Mouse (Mus musculus) testis, adult 2 months (tissue): Measurements from ENCODE around the gene Catsperz. TPM values are rescaled to one million over a fixed set of nuclear protein-coding genes. Genes with fewer than 3 reads are reported as not detected.
"Not testable (repeated sequence)": the region's sequence is repeated elsewhere in the genome, so short reads cannot be mapped to it uniquely, and the experiment has no call there.

Source experiments
- H3K27ac ChIP-seq: fragments of 200-500 bp; 2 replicates; pipeline ENCODE4 v1.5.1; 2012; ENCODE audit warnings: low read depth, low read length; ENCODE audit not compliant: control insufficient read depth, insufficient read depth
- H3K27me3 ChIP-seq: fragments of 200-500 bp; 2 replicates; pipeline ENCODE4 v1.6.1; 2012; ENCODE audit warnings: mild to moderate bottlenecking, low read length, moderate library complexity; ENCODE audit not compliant: control insufficient read depth, insufficient read depth
- H3K36me3 ChIP-seq: fragments of 200-500 bp; 2 replicates; pipeline ENCODE4 v1.6.1; 2012; ENCODE audit warnings: mild to moderate bottlenecking, low read length; ENCODE audit not compliant: control insufficient read depth, insufficient read depth
- H3K4me1 ChIP-seq: fragments of 200-500 bp; 2 replicates; pipeline ENCODE4 v1.6.1; 2012; ENCODE audit warnings: low read length; ENCODE audit not compliant: control insufficient read depth, insufficient read depth
- H3K4me3 ChIP-seq: fragments of 200-500 bp; 2 replicates; pipeline ENCODE4 v1.5.1; 2012; ENCODE audit warnings: low read depth, mild to moderate bottlenecking, low read length, moderate library complexity, mixed read lengths; ENCODE audit not compliant: control insufficient read depth
- CTCF ChIP-seq: fragments of 200-500 bp; IDR thresholded peaks from 2 replicates; pipeline ENCODE4 v1.5.1; 2012; ENCODE audit warnings: low read depth, mild to moderate bottlenecking, inconsistent platforms, low read length, moderate library complexity; ENCODE audit not compliant: control insufficient read depth, insufficient read depth, insufficient replicate concordance
- POLR2A ChIP-seq: fragments of 200-500 bp; IDR thresholded peaks from 2 replicates; pipeline ENCODE4 v1.6.1; 2012; ENCODE audit warnings: low read depth, mild to moderate bottlenecking, inconsistent platforms, low read length, moderate library complexity; ENCODE audit not compliant: control insufficient read depth
- polyA plus RNA-seq: library from polyadenylated mRNA; depleted of rRNA; stranded (reverse); fragments of >200 nt; gene quantifications from 2 replicates; pipeline ENCODE4 v1.2.3, GENCODE M21; 2012

The Catsperz gene
- polyA plus RNA-seq, 1 experiment: 1,294 TPM

DNA sequence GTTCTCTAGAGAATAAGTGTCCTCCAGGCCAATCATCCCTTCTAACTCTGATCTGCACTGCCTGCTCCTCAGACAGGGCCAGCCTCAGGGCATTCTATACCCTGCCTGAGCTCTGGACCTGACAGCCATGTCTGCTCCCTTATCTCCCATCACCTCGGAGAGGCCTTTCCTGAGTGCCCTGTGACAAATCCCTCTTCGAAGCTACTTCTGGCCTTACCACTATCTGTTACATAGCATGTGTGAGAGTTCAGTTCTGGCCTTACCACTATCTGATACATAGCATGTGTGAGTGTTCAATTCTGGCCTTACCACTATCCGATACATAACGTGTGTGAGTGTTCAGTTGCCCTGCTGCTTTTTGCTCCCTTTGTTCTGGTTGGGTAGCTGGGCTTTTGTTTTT is 9.9 kb downstream of the Catsperz start:
- no peak overlapping the region for H3K4me3 ChIP-seq
- H3K36me3 ChIP-seq: peaks cover 4% of the 10 kb centered on the region; the same call in 1 of the 2 replicates
- no peak for TF ChIP-seq CTCF
- no peaks in the 10 kb centered on the region for H3K27me3 ChIP-seq
- peaks cover 12% of the 10 kb centered on the region for H3K4me1 ChIP-seq
- H3K27ac ChIP-seq: no peak overlapping the region

DNA sequence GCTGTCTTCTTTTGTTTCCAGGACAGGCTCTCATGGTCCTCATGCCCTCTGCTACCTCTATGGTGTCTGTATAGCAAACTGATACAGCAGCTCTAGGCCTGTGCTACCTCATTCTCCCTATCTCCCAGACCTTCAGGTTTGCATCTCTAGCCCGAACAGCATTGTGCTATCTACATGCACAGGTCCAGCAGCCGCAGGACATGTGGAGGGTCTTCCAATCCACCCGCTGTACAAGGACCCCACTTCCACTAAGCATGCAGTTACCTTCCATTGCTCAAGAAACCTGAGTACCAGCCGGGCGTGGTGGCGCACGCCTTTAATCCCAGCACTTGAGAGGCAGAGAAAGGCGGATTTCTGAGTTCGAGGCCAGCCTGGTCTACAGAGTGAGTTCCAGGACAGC is 10.6 kb downstream of the Catsperz start:
- TF ChIP-seq CTCF: no peak
- TF ChIP-seq POLR2A: no peak
- Histone ChIP-seq H3K4me3 (no peak overlapping the region), H3K36me3 (peaks cover 4% of the 10 kb centered on the region; the same call in 1 of the 2 replicates), H3K27me3 (no peaks in the 10 kb centered on the region), H3K4me1 (peaks cover 7% of the 10 kb centered on the region), H3K27ac (no peak overlapping the region)

DNA sequence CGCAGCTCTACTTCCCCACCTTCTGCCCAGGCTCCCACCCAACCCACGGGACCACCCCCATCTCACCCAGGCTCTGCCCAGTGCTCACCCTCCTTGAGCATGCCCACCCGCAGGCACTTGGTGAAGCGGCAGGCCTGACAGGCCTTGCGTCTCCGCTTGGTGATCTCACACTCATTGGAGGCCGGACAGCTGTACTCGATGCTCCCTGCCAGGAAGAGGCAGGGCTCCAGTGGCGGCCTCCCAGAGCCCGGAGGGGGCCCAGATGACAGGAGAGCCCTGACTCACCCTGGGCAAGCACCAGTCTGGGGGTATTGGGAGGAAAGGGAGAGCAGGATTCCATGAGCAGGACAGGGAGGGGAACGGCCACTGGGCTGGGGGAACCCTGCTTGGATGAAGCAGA is 11.2 kb downstream of the Catsperz start:
- TF ChIP-seq CTCF (no peak), POLR2A (no peak)
- Histone ChIP-seq H3K27me3 (no peaks in the 10 kb centered on the region), H3K36me3 (peaks cover 4% of the 10 kb centered on the region; the same call in 1 of the 2 replicates), H3K4me1 (peaks cover 10% of the 10 kb centered on the region), H3K4me3 (no peak overlapping the region), H3K27ac (no peak overlapping the region)

DNA sequence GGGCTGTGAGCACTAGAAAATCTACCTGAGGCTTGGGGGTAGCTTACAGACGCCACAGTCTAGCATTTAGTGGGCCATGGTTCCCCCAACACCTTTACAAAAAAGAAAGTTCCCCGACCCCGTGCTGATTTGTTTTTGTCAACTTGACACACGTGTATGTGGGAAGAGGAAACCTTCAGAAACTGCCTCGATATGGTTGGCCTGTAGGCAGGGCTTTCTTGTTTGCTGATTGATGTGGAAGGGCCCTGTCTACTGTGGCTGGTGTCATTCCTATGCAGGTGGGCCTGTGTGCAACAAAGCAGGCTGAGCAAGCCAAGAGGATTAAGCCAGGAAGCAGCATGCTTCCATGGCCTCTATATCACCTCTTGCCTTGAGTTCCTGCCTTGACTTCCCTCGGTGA is 12.1 kb downstream of the Catsperz start:
- Histone ChIP-seq H3K27ac (no peak overlapping the region), H3K27me3 (no peaks in the 10 kb centered on the region), H3K4me3 (no peak overlapping the region), H3K36me3 (peaks cover 4% of the 10 kb centered on the region; the same call in 1 of the 2 replicates), H3K4me1 (peaks cover 16% of the 10 kb centered on the region)
- TF ChIP-seq POLR2A (no peak), CTCF (no peak)

DNA sequence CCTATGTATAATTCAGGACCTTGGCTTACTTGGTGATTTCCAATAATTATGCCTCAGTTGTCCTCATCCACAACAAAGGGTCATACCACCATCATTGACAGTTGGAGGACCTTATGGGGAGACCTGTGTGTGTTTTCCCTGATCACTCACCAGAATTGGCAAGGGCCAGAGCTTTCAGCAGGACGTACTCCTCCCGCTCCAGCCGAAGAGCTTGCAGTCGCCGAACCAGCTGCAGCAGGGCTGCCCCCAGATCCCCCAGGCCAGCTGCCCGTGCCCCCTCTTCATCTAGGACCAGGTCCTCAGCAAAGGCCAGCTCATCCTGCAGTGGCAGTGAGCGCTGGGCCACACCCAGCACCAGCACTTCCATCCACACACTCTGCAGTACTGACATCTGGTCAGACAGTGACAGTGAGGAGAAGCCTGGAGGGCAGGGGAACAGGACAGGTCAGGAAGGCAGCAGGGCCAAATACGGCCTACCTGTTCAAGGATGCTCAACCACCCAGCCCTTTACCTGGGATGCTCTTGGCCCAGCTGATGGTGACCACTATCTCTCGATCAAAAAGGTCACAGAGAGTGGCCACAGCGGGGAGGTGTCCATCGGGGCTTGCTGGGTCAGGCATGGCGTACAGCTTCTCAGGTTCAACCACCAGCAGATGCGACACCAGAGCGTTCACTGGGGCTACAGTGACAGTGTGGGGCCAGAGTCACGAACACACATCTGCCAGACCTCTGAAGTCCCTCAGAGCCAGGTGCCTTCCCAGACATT is 12.8 kb downstream of the Catsperz start:
- no peak overlapping the region for H3K4me3 ChIP-seq
- H3K27me3 ChIP-seq: no peaks in the 10 kb centered on the region
- H3K27ac ChIP-seq: no peak overlapping the region
- no peak for TF ChIP-seq CTCF
- TF ChIP-seq POLR2A: no peak
- peaks cover 18% of the 10 kb centered on the region for H3K4me1 ChIP-seq
- H3K36me3 ChIP-seq: peaks cover 4% of the 10 kb centered on the region; the same call in 1 of the 2 replicates

DNA sequence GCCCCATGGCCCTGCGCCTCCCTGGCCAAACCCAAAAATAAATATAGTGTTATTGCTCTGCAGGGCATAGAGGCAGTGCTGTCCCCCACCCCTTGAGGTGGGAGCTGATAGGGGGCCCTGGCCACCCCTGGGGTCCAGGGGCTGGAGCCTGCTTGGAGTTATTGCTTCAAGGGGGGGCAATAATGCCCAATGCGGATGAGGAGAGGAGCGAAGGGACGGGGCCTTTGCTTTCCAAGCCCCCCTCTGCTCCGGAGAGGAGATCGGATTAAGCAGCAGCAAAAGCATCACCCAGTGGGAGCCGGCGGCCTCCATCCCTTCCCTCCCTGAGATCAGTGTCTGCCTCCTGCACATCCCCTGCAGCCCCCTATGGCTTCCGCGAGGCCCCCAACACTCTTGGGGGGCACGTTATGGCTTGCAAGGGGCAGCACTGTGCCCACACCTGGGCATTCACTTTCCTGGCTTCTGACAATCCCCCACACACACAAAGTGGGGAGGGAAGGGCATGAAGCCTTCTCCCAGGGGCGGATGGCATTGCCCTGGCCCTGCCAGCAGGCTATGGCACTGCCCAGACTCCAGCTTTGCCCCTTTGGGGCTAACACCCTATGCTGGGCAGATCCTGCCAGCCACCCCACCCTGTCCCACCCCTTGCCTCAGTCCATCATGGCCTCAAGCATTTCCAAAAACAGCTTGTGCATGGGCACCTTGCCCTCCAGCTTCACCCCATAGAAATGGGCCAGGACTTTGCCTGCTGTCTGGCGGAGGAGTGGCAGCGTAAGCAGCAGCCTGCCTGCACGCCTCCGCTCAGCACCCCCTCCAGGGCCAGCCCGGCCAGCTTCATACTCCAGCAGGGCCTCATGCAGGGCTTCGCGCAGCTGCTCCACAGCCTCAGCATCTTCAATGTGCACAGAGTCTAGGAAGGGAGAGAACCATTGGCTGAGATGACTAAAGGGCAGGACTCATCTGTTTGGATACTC is 13.8 kb downstream of the Catsperz start:
- Histone ChIP-seq H3K4me1 (peaks cover 23% of the 10 kb centered on the region), H3K4me3 (no peak overlapping the region; the same call in 1 of the 2 replicates), H3K27ac (no peak overlapping the region), H3K27me3 (no peaks in the 10 kb centered on the region), H3K36me3 (peaks cover 2% of the 10 kb centered on the region; the same call in 1 of the 2 replicates)
- TF ChIP-seq POLR2A (no peak), CTCF (no peak)

DNA sequence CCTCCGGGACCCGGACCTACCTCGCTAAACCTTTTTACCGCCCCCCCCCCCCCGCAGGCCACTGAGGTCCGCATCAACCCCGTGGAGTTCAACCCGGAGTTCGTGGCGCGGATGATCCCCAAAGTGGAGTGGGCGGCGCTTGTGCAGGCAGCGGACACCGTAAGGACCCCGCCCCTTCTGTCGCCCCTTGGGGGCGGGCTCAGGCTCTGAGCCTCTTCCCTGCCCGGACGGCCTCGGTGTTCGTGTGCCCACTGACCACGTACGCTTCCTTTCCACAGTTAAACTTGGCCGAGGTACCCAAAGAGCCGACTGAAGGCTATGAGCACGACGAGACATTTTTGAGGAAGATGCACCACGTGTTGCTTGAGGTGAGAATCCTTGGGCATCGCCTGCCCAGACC is 14.9 kb downstream of the Catsperz start:
- Histone ChIP-seq H3K4me3 (peak overlapping the region; percentile 93), H3K4me1 (peaks cover 23% of the 10 kb centered on the region), H3K27ac (peak overlapping the region; percentile 99)
- H3K27me3 ChIP-seq, H3K36me3 ChIP-seq: not testable (repeated sequence)
